Mouse (Mus musculus) forebrain, embryonic 12.5 days (tissue): Measurements from ENCODE around the gene Tmem128. TPM values are rescaled to one million over a fixed set of nuclear protein-coding genes. Genes with fewer than 3 reads are reported as not detected.

Experiments used
- ATAC-seq: fragments of 200-750 bp; cut with Nextera tagmentation; 2 replicates; pipeline ENCODE4 v1.8.0; 2017; ENCODE audit warnings: moderate TSS enrichment; ENCODE audit not compliant: low FRiP score
- H3K27ac ChIP-seq: fragments of 300-500 bp; sonication (generic); 2 replicates; pipeline ENCODE4 v1.5.1; 2016; ENCODE audit warnings: mild to moderate bottlenecking
- H3K27me3 ChIP-seq: fragments of 300-500 bp; sonication (generic); 2 replicates; pipeline ENCODE4 v1.6.1; 2016; ENCODE audit warnings: mild to moderate bottlenecking
- H3K36me3 ChIP-seq: fragments of 300-500 bp; sonication (generic); replicated peaks from 2 replicates; pipeline ENCODE4 v1.6.1; 2016; ENCODE audit warnings: mild to moderate bottlenecking
- H3K4me1 ChIP-seq: fragments of 300-500 bp; sonication (generic); 2 replicates; pipeline ENCODE4 v1.6.1; 2016
- H3K4me2 ChIP-seq: fragments of 300-500 bp; sonication (generic); 2 replicates; pipeline ENCODE4 v1.6.1; 2016; ENCODE audit warnings: mild to moderate bottlenecking, moderate library complexity
- H3K4me3 ChIP-seq: fragments of 300-500 bp; sonication (generic); replicated peaks from 2 replicates; pipeline ENCODE4 v1.5.1; 2016; ENCODE audit warnings: mild to moderate bottlenecking
- H3K9ac ChIP-seq: fragments of 300-500 bp; sonication (generic); 2 replicates; pipeline ENCODE4 v1.6.1; 2016; ENCODE audit warnings: mild to moderate bottlenecking
- H3K9me3 ChIP-seq: fragments of 300-500 bp; sonication (generic); 2 replicates; pipeline ENCODE4 v1.6.1; 2016
- WGBS: fragments of 180-500 bp; shearing (Covaris S2); methylation state at CpG from one replicate; pipeline ENCODE4 v1.1.7; 2016; 5-methylcytosine and 5-hydroxymethylcytosine counted together
- polyA plus RNA-seq: library from polyadenylated mRNA; unstranded; fragments of >200 nt; fragmentation: Nextera tagmentation; extraction: Ambion mirVana; gene quantifications from 2 replicates; pipeline ENCODE4 v1.2.1, GENCODE M21; 2016

Tmem128 gene
- 90.9 and 91.4 TPM in 2 replicates for polyA plus RNA-seq

DNA sequence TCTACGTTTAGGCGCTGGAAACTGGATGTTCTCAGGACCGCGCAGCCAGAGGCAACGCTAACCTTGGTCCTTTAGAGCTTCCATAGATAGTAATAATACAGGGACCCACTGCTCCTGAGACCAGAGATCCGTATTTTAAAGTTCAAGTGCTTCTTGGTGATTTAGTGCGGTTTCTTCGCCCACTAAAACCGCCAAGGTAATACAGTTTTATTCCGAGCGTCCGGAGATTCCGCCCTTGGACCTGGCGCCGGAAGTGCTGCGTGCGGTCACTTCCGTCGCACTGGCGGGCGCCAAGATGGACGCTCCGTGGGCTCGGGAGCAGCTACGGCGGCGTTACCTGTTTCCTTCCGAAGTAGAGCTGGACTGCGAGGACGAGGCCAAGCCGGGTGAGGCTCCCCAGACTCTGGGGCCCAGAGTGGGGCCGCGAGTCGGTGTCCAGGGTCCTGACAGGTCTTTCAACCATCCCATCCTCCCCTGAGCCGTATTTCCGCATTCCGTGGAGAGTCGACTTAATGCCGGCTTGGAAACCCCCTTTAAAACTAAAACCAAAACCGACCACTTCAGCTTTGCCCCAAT is at the start of gene Tmem128:
Tmem128 (plus strand) TSS at position 79 of the 576 bp plus-strand sequence.
- H3K27me3 ChIP-seq, result no peaks in the 10 kb centered on the region
- H3K36me3 ChIP-seq, result peaks cover 29% of the 10 kb centered on the region
- under 1% methylated on average over 40 of the region's 40 CpGs for WGBS
- peak within 1 kb of the TSS; percentile 66 for H3K27ac ChIP-seq
- no peaks in the 10 kb centered on the region for H3K9me3 ChIP-seq
- H3K4me1 ChIP-seq, result peaks cover 7% of the 10 kb centered on the region
- ATAC-seq, result peak; percentile 79
- peak within 1 kb of the TSS; percentile 83 for H3K4me2 ChIP-seq
- peak within 1 kb of the TSS; percentile 83 for H3K4me3 ChIP-seq
- peak within 1 kb of the TSS; percentile 90 for H3K9ac ChIP-seq

DNA sequence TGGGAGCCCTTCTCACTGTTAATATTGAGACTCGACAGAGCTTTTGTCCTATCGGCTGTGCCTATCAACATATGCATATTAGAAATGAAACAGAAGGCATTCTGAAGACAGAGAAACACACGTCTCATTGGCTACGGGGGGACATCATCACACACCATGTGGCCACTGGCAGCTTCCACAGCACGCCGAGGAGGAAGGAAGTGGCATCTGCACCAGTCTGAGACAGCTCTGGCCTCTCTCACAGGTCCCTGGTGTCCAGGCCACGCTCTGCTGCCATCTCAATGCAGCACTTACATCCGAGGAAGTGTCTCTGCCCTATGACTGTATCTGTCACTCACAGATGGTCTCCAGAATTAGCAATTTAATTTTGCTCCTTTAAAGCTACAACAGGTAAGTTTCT is 48.3 kb upstream of the Tmem128 start:
- no peak overlapping the region for H3K4me3 ChIP-seq
- no peak overlapping the region for H3K9ac ChIP-seq
- H3K9me3 ChIP-seq, result no peaks in the 10 kb centered on the region
- 88% methylated on average over 8 of the region's 8 CpGs for WGBS
- no peak for ATAC-seq
- no peak overlapping the region for H3K4me2 ChIP-seq
- peaks cover 78% of the 10 kb centered on the region for H3K36me3 ChIP-seq
- no peak overlapping the region for H3K27ac ChIP-seq
- H3K27me3 ChIP-seq, result no peaks in the 10 kb centered on the region
- H3K4me1 ChIP-seq, result no peaks in the 10 kb centered on the region

DNA sequence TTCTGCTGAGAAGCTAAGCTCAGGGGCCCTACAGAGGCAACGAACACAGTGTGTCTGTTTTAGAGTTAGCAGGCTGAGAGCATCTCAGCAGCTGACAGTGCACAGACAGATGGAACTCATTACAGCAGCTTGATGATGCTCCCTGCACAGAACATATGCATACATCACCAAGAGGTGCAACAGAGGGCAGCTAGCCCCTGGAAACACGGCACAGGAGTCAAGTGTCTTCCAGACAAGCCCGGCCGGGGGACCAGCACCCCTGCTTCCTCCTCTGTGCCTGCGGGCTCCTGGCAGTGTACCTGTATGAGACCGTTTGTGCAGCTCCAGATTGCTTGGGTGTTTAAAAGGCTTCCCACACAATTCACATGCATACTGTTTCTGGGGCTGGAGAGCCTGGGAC is 47.0 kb upstream of the Tmem128 start:
- no peak overlapping the region for H3K4me2 ChIP-seq
- no peaks in the 10 kb centered on the region for H3K4me1 ChIP-seq
- no peak for ATAC-seq
- no peak overlapping the region for H3K9ac ChIP-seq
- WGBS, result 86% methylated on average over 6 of the region's 6 CpGs
- peaks cover 80% of the 10 kb centered on the region for H3K36me3 ChIP-seq
- no peaks in the 10 kb centered on the region for H3K27me3 ChIP-seq
- H3K4me3 ChIP-seq, result no peak overlapping the region
- no peak overlapping the region for H3K27ac ChIP-seq
- H3K9me3 ChIP-seq, result no peaks in the 10 kb centered on the region

DNA sequence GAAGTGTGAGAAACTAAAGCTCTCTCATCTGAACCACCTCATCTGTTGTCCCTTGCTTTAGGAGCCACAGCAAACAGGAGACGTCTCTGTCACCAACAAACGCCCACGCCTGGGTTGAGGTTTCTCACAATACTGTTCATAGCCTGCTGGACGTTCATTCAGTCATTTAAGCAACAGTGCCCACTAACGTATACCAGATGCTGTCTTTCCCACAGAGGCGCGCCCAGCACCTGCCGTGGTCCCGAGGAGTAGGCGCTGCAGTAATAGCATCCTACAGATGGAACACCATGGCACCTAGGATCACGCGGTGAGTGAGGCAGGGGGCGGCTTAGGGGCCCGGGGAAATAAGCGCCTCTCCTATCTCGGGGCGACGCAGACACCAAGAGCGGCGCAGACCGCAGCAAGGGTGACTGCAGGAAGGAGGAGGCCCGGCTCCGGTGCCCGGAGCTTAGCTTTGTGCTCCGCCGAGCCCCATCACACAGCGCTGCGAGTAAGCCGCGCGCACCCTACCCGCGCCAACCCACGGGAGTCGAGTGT is 40.1 kb upstream of the Tmem128 start:
- H3K4me2 ChIP-seq, result peak overlapping the region; percentile 89
- 1% methylated on average over 35 of the region's 35 CpGs for WGBS
- H3K4me1 ChIP-seq, result peaks cover 25% of the 10 kb centered on the region
- peak overlapping the region; percentile 88 for H3K4me3 ChIP-seq
- peak overlapping the region; percentile 81 for H3K9ac ChIP-seq
- no peaks in the 10 kb centered on the region for H3K27me3 ChIP-seq
- H3K9me3 ChIP-seq, result no peaks in the 10 kb centered on the region
- H3K27ac ChIP-seq, result peak overlapping the region; percentile 69
- H3K36me3 ChIP-seq, result peaks cover 31% of the 10 kb centered on the region
- ATAC-seq, result peak; percentile 85; the same call in 1 of the 2 replicates

DNA sequence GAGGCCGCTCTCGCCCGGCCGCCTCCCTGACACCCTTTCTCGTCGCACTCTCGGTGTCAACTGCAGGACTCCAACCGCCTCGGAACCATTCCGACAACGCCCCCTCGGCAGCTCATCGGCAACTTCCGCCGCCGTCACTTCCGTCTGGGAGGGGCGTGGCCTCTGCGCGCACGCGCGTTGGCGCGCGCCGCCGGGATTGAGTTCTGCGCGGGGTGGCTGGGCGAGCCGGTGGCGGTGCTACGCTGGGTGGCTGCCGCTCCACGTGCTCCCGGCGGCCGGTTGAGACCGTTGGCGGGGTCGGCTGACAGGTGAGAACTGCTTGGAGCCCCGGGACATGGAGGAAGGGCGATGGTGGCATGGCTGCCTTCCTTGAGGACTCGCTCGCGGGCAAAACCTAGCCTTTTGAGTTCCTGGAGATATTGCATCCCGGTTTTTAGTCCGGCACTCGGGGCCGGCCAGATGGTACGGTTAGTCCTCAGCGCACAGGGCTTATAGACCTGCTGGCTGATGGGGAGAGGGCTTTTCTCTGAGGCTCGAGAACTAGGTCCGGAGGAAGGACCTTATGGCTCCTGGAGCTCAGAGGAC is 39.6 kb upstream of the Tmem128 start, which contains the start of the genes Zbtb49 and Lyar:
Zbtb49 (minus strand) TSS at position 130 of the 585 bp plus-strand sequence.
Lyar (plus strand) TSS at position 143 of the 585 bp plus-strand sequence.
- Histone ChIP-seq H3K4me2 (peak within 1 kb of the TSS; percentile 89), H3K4me3 (peak within 1 kb of the TSS; percentile 88), H3K27ac (peak within 1 kb of the TSS; percentile 69), H3K4me1 (peaks cover 25% of the 10 kb centered on the region), H3K9me3 (no peaks in the 10 kb centered on the region), H3K9ac (peak within 1 kb of the TSS; percentile 81), H3K36me3 (peaks cover 31% of the 10 kb centered on the region), H3K27me3 (no peaks in the 10 kb centered on the region)
- ATAC-seq, result peak; percentile 96
- under 1% methylated on average over 55 of the region's 55 CpGs for WGBS

DNA sequence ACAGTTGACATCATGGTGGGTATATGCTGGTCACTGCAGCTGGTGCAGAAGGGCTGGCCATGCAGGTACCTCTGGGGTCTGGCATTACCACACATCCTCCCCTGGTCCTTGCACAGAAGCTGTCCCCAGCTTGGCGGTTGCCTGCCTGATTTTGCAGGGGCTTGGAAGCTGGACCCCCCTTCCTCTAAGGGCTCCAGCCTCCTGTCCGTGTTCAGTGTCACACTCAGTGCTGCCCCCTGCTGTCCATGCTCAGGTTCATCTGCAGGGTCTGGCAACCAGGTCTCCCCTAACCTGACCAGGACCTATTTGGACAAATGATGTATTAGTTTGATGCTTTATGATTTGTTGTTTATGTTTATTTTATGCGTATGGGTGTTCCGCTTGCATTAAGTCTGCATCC is 24.6 kb upstream of the Tmem128 start:
- Histone ChIP-seq H3K4me1 (no peaks in the 10 kb centered on the region), H3K9me3 (no peaks in the 10 kb centered on the region), H3K27ac (no peak overlapping the region), H3K36me3 (peaks cover 52% of the 10 kb centered on the region), H3K4me2 (no peak overlapping the region), H3K9ac (no peak overlapping the region), H3K27me3 (no peaks in the 10 kb centered on the region), H3K4me3 (no peak overlapping the region)
- ATAC-seq, result no peak
- 68% methylated on average over 4 of the region's 4 CpGs for WGBS

DNA sequence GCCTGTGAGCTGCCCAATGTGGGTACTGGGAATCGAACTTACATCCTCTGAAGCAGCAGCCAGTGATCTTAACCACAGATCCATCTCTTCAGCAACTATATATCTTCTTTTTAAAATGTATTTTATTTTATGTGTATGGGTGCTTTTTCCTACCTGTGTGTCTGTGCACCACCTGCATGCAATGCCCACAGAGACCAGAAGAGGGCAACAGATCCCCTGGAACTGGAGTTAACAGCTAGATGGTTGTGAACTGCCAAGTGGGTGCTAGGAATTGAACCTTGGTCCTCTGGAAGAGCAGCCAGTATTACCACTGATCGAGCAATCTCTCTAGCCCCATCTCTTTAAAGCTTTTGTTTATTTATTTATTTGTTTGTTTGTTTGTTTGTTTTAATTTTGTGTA is 23.4 kb upstream of the Tmem128 start:
- H3K4me3 ChIP-seq, result no peak overlapping the region
- H3K9me3 ChIP-seq, result no peaks in the 10 kb centered on the region
- no peak for ATAC-seq
- WGBS, result 95% methylated on average over 2 of the region's 2 CpGs
- no peak overlapping the region for H3K9ac ChIP-seq
- no peak overlapping the region for H3K4me2 ChIP-seq
- peaks cover 6% of the 10 kb centered on the region for H3K4me1 ChIP-seq
- H3K27ac ChIP-seq, result no peak overlapping the region
- H3K36me3 ChIP-seq, result peaks cover 40% of the 10 kb centered on the region
- no peaks in the 10 kb centered on the region for H3K27me3 ChIP-seq

DNA sequence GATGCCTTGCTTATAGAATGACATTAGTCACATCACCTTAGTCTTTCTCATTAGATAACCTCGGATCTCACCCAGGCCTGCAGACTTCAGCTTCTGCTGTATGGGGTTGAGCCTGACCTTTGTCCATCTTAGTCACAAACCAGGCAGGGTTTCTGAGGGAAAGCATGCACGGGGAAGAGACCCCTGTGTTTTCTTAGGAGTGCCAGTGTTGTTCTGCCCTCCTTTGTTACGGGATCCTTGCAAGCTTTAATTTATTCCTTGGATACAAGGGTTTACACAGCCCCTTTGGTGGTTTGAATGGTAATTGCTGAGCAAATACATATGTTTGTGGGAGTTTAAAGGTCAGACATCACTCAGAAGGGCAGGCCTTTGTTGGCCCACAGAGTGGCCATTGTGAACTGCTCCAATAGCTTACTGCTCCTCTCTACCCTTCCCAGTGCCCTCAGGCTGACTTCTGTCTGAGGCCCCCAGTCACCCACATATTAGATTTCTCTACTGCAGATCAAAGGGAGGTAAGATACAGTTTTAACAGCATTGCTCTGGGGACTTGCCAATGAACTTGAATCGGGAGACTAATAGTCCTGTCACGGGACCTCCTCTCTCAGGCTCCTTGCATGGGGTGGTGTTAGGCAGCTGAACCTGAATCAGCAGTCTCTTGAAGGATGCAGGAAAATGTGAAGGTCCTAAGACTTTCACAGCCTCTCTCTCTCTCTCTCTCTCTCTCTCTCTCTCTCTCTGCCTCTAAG is 19.1 kb upstream of the Tmem128 start:
- H3K27ac ChIP-seq, result no peak overlapping the region
- no peak overlapping the region for H3K9ac ChIP-seq
- no peak overlapping the region for H3K4me2 ChIP-seq
- 33% methylated on average over 5 of the region's 5 CpGs for WGBS
- no peak for ATAC-seq
- peaks cover 6% of the 10 kb centered on the region for H3K4me1 ChIP-seq
- H3K36me3 ChIP-seq, result 0 out of 2 replicates have a peak, but pooled peaks cover 3% of the 10 kb centered on the region
- no peaks in the 10 kb centered on the region for H3K9me3 ChIP-seq
- H3K4me3 ChIP-seq, result no peak overlapping the region
- no peaks in the 10 kb centered on the region for H3K27me3 ChIP-seq

DNA sequence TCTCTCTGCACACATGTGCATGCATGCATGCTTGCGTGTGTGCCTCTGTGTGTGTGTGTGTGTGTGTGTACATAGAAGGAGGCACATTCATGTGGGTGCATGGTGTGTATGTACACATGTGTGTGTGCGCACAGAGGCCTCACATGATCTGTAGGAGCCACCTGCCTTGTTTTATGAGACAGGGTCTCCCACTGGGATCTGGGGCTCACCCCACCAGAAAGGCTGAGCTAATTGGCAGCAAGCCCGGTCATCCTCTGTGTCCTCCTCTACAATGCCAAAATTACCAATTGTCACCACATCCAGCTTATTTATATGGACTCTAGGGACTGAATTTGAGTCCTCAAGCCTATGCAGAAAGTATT is 18.5 kb upstream of the Tmem128 start:
- H3K4me2 ChIP-seq, result no peak overlapping the region
- ATAC-seq, result no peak
- peaks cover 6% of the 10 kb centered on the region for H3K4me1 ChIP-seq
- H3K9me3 ChIP-seq, result no peaks in the 10 kb centered on the region
- no peaks in the 10 kb centered on the region for H3K27me3 ChIP-seq
- no peak overlapping the region for H3K4me3 ChIP-seq
- H3K9ac ChIP-seq, result no peak overlapping the region
- H3K27ac ChIP-seq, result no peak overlapping the region
- H3K36me3 ChIP-seq, result 0 out of 2 replicates have a peak, but pooled peaks cover 3% of the 10 kb centered on the region
- 79% methylated on average over 3 of the region's 3 CpGs for WGBS

DNA sequence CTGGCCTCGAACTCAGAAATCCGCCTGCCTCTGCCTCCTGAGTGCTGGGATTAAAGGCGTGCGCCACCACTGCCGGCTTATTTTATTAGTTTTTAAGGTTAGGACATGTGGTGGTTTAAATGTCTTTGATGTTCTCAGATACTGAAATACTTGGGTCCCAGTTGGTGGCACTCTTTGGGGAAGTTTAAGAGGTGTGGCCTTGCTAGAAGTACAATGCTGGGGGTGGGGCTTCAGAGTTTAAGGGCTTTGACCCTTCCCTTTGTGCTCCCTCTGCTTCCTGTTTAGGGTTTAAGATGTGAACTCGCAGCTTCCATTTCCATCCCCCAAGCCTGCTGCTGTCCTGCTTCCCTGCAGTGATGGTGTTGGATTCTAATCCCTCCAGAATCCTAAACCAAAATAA is 18.0 kb upstream of the Tmem128 start:
- ATAC-seq, result no peak
- Histone ChIP-seq H3K27me3 (no peaks in the 10 kb centered on the region), H3K9ac (no peak overlapping the region)

DNA sequence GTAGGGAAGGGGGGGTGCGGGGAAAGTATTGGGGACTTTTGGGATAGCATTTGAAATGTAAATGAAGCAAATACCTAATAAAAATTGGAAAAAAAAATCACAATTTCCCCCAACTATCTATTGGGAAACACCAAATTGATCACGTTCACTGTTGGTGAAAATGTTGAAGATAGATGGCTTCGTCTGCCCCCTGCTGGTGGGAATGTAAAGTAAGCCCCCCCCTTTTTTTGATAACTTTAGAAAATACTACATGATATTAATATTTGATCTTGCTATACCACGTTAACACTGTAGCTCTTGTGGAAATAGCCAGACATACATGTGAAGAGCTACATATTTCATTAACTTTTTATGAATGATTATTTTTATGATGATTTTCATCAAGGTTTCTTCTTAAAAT is 4.8 kb upstream of the Tmem128 start:
- Histone ChIP-seq H3K27me3 (no peaks in the 10 kb centered on the region), H3K4me3 (no peak overlapping the region), H3K27ac (no peak overlapping the region), H3K9ac (no peak overlapping the region), H3K4me2 (no peak overlapping the region), H3K4me1 (no peaks in the 10 kb centered on the region), H3K9me3 (no peaks in the 10 kb centered on the region), H3K36me3 (no peaks in the 10 kb centered on the region)
- 42% methylated on average over 4 of the region's 4 CpGs for WGBS
- no peak for ATAC-seq

More for the DNA sequence above, 18.0 kb upstream of the Tmem128 start:
- Histone ChIP-seq H3K4me2 (no peak overlapping the region), H3K4me1 (peaks cover 6% of the 10 kb centered on the region), H3K9me3 (no peaks in the 10 kb centered on the region), H3K36me3 (0 out of 2 replicates have a peak, but pooled peaks cover under 1% of the 10 kb centered on the region), H3K4me3 (no peak overlapping the region), H3K27ac (no peak overlapping the region)
- WGBS, result 88% methylated on average over 6 of the region's 6 CpGs

DNA sequence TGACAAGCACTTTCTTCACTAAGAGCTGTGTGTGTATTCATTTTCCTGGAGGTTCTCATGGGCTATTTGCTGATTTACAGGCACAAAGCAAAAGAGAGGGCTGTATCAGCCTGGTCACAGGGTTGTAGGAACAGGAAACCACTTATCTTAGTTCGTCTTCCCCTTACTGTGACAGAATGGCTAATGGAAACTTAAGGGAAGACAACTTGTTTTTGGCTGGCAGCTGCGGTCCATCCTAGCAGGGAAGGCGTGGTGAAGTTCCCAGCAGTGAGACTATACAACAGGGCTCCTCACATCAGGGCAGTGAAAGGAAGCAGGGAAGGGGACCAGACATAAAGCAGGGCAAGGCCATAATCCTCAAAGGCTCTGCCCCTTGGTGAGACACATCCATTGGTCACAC is 4.3 kb upstream of the Tmem128 start:
- H3K4me2 ChIP-seq, result no peak overlapping the region
- no peaks in the 10 kb centered on the region for H3K9me3 ChIP-seq
- H3K36me3 ChIP-seq, result no peaks in the 10 kb centered on the region
- 90% methylated on average over 3 of the region's 3 CpGs for WGBS
- H3K27ac ChIP-seq, result no peak overlapping the region
- no peak overlapping the region for H3K9ac ChIP-seq
- H3K27me3 ChIP-seq, result no peaks in the 10 kb centered on the region
- H3K4me1 ChIP-seq, result no peaks in the 10 kb centered on the region
- ATAC-seq, result no peak
- no peak overlapping the region for H3K4me3 ChIP-seq
